Mouse (Mus musculus): ENCODE results near the gene Adam30. TPM values are rescaled to one million over a fixed set of nuclear protein-coding genes. Genes with fewer than 3 reads are reported as not detected.
A peak's percentile ranks its signal among the peaks of the same experiment; 100 is the strongest.

The Adam30 gene
- polyA plus RNA-seq, 1 experiment from 2014 or later = not detected

GRCm38 (mm10) chr3:98157585-98157984, 2.8 kb upstream of the Adam30 start:
- H3K4me1 ChIP-seq (replicated peaks; ENCODE audit: control insufficient read depth, insufficient read depth, low read length) = no peaks in the 10 kb centered on the region
- no peak for DNase-seq (ENCODE audit: low spot score)
- H3K27me3 ChIP-seq (ENCODE audit: control insufficient read depth, insufficient read depth, low read length) = no peaks in the 10 kb centered on the region
- H3K27ac ChIP-seq (ENCODE audit: low read depth, low read length) = no peak overlapping the region
- H3K4me2 ChIP-seq (replicated peaks; ENCODE audit: low read depth, low read length) = no peak overlapping the region
- ATAC-seq (ENCODE audit: low FRiP score) = no peak
- H3K4me3 ChIP-seq (ENCODE audit: low read depth, low read length) = no peak overlapping the region
- H3K36me3 ChIP-seq (ENCODE audit: control insufficient read depth, insufficient read depth, low read length) = no peaks in the 10 kb centered on the region
- no peak overlapping the region for H3K9ac ChIP-seq (ENCODE audit: low read depth, low read length)
- 68% methylated on average over 2 of the region's 2 CpGs for WGBS
- H3K9me3 ChIP-seq (ENCODE audit: control insufficient read depth, low read length) = no peaks in the 10 kb centered on the region

DNA sequence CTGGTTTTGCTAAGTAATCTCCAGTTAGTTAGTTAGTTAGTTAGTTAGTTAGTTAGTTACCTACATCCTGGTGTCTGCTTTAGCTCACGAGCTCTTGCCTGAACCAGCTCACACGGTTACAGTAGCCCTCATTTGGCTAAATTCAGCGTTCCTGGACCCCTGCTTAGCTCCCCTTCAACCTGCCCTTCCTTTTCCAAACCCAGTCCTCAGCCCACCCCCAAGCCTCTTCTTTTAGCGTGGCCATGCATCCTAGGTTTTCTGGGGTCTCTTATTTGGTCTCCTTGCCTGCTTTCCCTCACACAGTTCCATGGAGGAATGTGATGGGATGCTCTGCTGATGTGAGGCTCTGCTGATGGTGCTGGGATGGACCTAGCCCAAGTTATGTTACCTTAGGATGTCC, 1.8 kb upstream of the Adam30 start:
- 75% methylated on average over 4 of the region's 4 CpGs for WGBS
- ATAC-seq (ENCODE audit: low FRiP score) (no peak), DNase-seq (ENCODE audit: low spot score) (no peak)
- H3K4me3 ChIP-seq (ENCODE audit: low read depth, low read length) = no peak overlapping the region
- no peaks in the 10 kb centered on the region for H3K27me3 ChIP-seq (ENCODE audit: control insufficient read depth, insufficient read depth, low read length)
- no peak overlapping the region for H3K27ac ChIP-seq (ENCODE audit: low read depth, low read length)
- H3K9ac ChIP-seq (ENCODE audit: low read depth, low read length) = no peak overlapping the region
- H3K36me3 ChIP-seq (ENCODE audit: control insufficient read depth, insufficient read depth, low read length) = no peaks in the 10 kb centered on the region
- no peak overlapping the region for H3K4me2 ChIP-seq (replicated peaks; ENCODE audit: low read depth, low read length)
- no peaks in the 10 kb centered on the region for H3K4me1 ChIP-seq (replicated peaks; ENCODE audit: control insufficient read depth, insufficient read depth, low read length)
- H3K9me3 ChIP-seq (ENCODE audit: control insufficient read depth, low read length) = no peaks in the 10 kb centered on the region

DNA sequence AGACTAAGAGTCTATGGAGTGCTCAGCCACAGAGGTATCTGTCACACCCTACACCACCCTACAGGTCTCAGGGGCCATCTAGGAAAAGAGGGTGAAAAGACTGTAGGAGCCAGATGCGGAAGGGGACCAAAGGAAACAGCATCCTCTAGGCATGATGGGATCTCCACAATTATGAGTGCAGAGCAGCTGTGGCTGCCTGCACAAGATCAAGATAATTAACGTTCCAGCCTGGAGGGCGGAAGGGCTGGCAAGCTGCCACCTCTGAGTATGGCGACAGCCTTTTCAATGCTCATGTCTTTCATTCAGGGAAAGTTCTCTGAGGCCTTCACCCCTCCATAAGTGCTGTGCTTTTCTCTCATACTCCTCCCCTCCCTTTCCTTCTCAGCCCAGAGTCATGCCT, 1.1 kb upstream of the Adam30 start:
- WGBS = 64% methylated on average over 4 of the region's 4 CpGs
- no peaks in the 10 kb centered on the region for H3K9me3 ChIP-seq (ENCODE audit: control insufficient read depth, low read length)

GRCm38 (mm10) chr3:98178340-98178739, 17.9 kb downstream of the Adam30 start:
- Histone ChIP-seq H3K27me3 (ENCODE audit: control insufficient read depth, insufficient read depth, low read length) (no peaks in the 10 kb centered on the region), H3K27ac (ENCODE audit: low read depth, low read length) (no peak overlapping the region), H3K4me3 (ENCODE audit: low read depth, low read length) (no peak overlapping the region), H3K36me3 (ENCODE audit: control insufficient read depth, insufficient read depth, low read length) (no peaks in the 10 kb centered on the region), H3K9ac (ENCODE audit: low read depth, low read length) (no peak overlapping the region), H3K4me2 (replicated peaks; ENCODE audit: low read depth, low read length) (no peak overlapping the region), H3K9me3 (ENCODE audit: control insufficient read depth, low read length) (no peaks in the 10 kb centered on the region), H3K4me1 (replicated peaks; ENCODE audit: control insufficient read depth, insufficient read depth, low read length) (no peaks in the 10 kb centered on the region)
- ATAC-seq (ENCODE audit: low FRiP score) (no peak), DNase-seq (ENCODE audit: low spot score) (no peak)
- 84% methylated on average over 4 of the region's 4 CpGs for WGBS

More for the DNA sequence above, 1.1 kb upstream of the Adam30 start:
- no peak overlapping the region for H3K4me3 ChIP-seq (ENCODE audit: low read depth, low read length)
- no peaks in the 10 kb centered on the region for H3K36me3 ChIP-seq (ENCODE audit: control insufficient read depth, insufficient read depth, low read length)
- H3K9ac ChIP-seq (ENCODE audit: low read depth, low read length) = no peak overlapping the region
- no peak overlapping the region for H3K27ac ChIP-seq (ENCODE audit: low read depth, low read length)
- no peaks in the 10 kb centered on the region for H3K4me1 ChIP-seq (replicated peaks; ENCODE audit: control insufficient read depth, insufficient read depth, low read length)
- DNase-seq (ENCODE audit: low spot score) (peak; percentile 18), ATAC-seq (ENCODE audit: low FRiP score) (no peak)
- no peak overlapping the region for H3K4me2 ChIP-seq (replicated peaks; ENCODE audit: low read depth, low read length)
- no peaks in the 10 kb centered on the region for H3K27me3 ChIP-seq (ENCODE audit: control insufficient read depth, insufficient read depth, low read length)

DNA sequence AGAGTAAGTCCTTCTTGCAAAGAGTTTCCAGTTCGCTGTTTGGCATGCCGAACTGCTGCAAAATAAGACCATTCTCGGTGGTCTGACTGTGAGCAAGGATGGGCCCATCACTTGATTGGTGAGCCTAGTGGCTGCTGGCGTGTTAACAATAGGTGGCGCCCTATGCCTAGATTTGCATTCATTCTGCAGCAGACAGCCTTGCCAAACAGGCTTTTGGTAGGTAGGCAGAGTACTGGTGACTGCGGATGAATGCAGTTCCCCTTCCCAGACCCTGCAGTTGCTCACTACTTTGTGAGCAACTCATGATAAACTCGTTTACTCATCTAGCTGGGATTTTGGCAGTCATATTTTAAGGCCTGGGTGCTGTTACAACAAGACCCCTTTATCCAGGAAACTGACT, 20.4 kb downstream of the Adam30 start:
- no peaks in the 10 kb centered on the region for H3K9me3 ChIP-seq (ENCODE audit: control insufficient read depth, low read length)
- WGBS = 25% methylated on average over 7 of the region's 7 CpGs
- H3K4me1 ChIP-seq (replicated peaks; ENCODE audit: control insufficient read depth, insufficient read depth, low read length) = no peaks in the 10 kb centered on the region
- ATAC-seq (ENCODE audit: low FRiP score) (no peak), DNase-seq (ENCODE audit: low spot score) (peak; percentile 67)
- H3K27me3 ChIP-seq (ENCODE audit: control insufficient read depth, insufficient read depth, low read length) = no peaks in the 10 kb centered on the region
- H3K27ac ChIP-seq (ENCODE audit: low read depth, low read length) = no peak overlapping the region
- H3K36me3 ChIP-seq (ENCODE audit: control insufficient read depth, insufficient read depth, low read length) = no peaks in the 10 kb centered on the region
- H3K4me2 ChIP-seq (replicated peaks; ENCODE audit: low read depth, low read length) = no peak overlapping the region
- no peak overlapping the region for H3K9ac ChIP-seq (ENCODE audit: low read depth, low read length)
- H3K4me3 ChIP-seq (ENCODE audit: low read depth, low read length) = no peak overlapping the region

DNA sequence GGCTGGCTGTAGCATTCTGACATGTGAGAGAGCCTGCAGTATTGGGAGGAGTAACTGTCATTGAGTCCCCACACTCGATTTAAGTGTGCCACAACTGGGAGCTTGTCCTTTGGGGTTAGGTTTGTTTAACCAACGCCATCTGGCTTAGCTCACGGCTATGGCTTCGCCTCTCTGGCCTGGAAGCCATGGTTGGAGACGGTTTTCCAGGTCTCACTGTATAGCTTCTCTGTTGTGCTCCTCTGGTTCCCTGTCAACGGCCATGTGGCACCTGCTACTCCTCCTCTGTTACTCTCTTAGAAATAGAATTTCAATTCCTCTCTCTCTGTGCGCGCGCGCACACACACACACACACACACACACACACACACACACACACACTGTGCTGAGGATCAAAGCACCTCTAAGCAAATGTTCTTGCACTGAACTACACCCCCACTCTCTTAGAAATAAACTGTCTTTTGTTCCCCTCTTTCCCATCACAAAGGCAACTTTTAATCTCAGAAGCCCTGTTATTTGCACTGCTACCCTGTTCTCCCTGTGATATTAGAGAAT, 24.8 kb downstream of the Adam30 start:
- Histone ChIP-seq H3K4me1 (replicated peaks; ENCODE audit: control insufficient read depth, insufficient read depth, low read length) (no peaks in the 10 kb centered on the region), H3K9ac (ENCODE audit: low read depth, low read length) (no peak overlapping the region), H3K4me2 (replicated peaks; ENCODE audit: low read depth, low read length) (no peak overlapping the region), H3K4me3 (ENCODE audit: low read depth, low read length) (no peak overlapping the region), H3K9me3 (ENCODE audit: control insufficient read depth, low read length) (no peaks in the 10 kb centered on the region), H3K36me3 (ENCODE audit: control insufficient read depth, insufficient read depth, low read length) (no peaks in the 10 kb centered on the region), H3K27ac (ENCODE audit: low read depth, low read length) (no peak overlapping the region), H3K27me3 (ENCODE audit: control insufficient read depth, insufficient read depth, low read length) (no peaks in the 10 kb centered on the region)
- ATAC-seq (ENCODE audit: low FRiP score) (no peak), DNase-seq (ENCODE audit: low spot score) (peak; percentile 13)
- 54% methylated on average over 10 of the region's 10 CpGs for WGBS

- H3K27ac ChIP-seq (ENCODE audit: low read depth, low read length) = no peak overlapping the region
- H3K27me3 ChIP-seq (ENCODE audit: control insufficient read depth, insufficient read depth, low read length) = no peaks in the 10 kb centered on the region
- ATAC-seq (ENCODE audit: low FRiP score) = no peak
- H3K36me3 ChIP-seq (ENCODE audit: control insufficient read depth, insufficient read depth, low read length) = no peaks in the 10 kb centered on the region
- WGBS = 92% methylated on average over 3 of the region's 3 CpGs
- H3K9ac ChIP-seq (ENCODE audit: low read depth, low read length) = no peak overlapping the region
- H3K4me1 ChIP-seq (replicated peaks; ENCODE audit: control insufficient read depth, insufficient read depth, low read length) = no peaks in the 10 kb centered on the region
- no peaks in the 10 kb centered on the region for H3K9me3 ChIP-seq (ENCODE audit: control insufficient read depth, low read length)
- no peak overlapping the region for H3K4me3 ChIP-seq (ENCODE audit: low read depth, low read length)
- no peak for DNase-seq (ENCODE audit: low spot score)
- no peak overlapping the region for H3K4me2 ChIP-seq (replicated peaks; ENCODE audit: low read depth, low read length)
Measured at GRCm38 (mm10) chr3:98187777-98188176, 27.3 kb downstream of the Adam30 start.

DNA sequence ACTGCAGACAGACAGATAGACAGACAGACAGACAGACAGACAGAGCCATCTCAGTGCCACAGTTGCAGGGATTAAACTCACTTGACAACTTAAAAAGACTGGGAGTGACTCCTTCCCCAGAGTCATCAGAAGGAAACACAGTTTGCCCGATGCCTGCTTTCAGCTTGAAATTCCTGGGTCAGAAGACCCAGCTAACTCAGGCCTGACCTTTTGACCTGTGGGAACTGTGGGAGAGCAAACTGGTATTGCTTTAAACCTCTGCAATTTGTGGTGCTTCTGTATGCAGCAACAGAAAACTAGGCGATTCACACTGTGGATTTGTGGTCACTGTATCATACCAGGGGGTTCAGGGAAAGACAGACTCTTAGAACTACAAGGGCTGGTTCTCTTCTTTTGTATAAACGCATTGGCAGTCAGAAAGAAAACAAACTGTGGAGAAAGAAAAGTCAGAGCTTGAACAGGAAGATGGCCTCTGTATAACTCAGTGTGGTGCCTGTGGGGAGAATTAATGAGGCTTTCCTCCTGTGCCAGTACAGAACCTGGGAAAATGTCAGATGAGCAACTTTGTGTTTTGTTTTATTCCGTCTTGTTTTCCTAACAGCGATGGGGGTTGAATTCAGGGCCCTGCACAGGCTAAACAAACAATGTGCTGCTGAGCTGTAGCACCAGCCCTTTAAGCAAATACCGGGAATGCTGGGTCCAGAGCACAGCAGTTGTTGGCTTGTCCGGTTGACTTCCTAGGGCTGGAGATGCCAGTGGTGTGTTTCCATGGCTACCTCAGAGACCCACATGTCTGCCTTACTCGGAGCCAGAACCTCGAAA, 37.5 kb downstream of the Adam30 start:
- WGBS = 9% methylated on average over 9 of the region's 9 CpGs
- DNase-seq (ENCODE audit: low spot score) = peak; percentile 40
- Histone ChIP-seq H3K9me3 (ENCODE audit: control insufficient read depth, low read length) (no peaks in the 10 kb centered on the region), H3K4me3 (ENCODE audit: low read depth, low read length) (no peak overlapping the region), H3K36me3 (ENCODE audit: control insufficient read depth, insufficient read depth, low read length) (no peaks in the 10 kb centered on the region), H3K4me2 (replicated peaks; ENCODE audit: low read depth, low read length) (no peak overlapping the region), H3K4me1 (replicated peaks; ENCODE audit: control insufficient read depth, insufficient read depth, low read length) (no peaks in the 10 kb centered on the region), H3K27ac (ENCODE audit: low read depth, low read length) (peak overlapping the region; percentile 8; the same call in 1 of the 2 replicates), H3K27me3 (ENCODE audit: control insufficient read depth, insufficient read depth, low read length) (no peaks in the 10 kb centered on the region), H3K9ac (ENCODE audit: low read depth, low read length) (no peak overlapping the region)
- ATAC-seq (ENCODE audit: low FRiP score) = peak; percentile 49; the same call in 1 of the 2 replicates

GRCm38 (mm10) chr3:98199747-98200146, 39.3 kb downstream of the Adam30 start:
- H3K4me3 ChIP-seq (ENCODE audit: low read depth, low read length) = no peak overlapping the region
- no peaks in the 10 kb centered on the region for H3K4me1 ChIP-seq (replicated peaks; ENCODE audit: control insufficient read depth, insufficient read depth, low read length)
- DNase-seq (ENCODE audit: low spot score) (no peak), ATAC-seq (ENCODE audit: low FRiP score) (no peak)
- 76% methylated on average over 5 of the region's 5 CpGs for WGBS
- H3K9ac ChIP-seq (ENCODE audit: low read depth, low read length) = no peak overlapping the region
- H3K27me3 ChIP-seq (ENCODE audit: control insufficient read depth, insufficient read depth, low read length) = no peaks in the 10 kb centered on the region
- H3K4me2 ChIP-seq (replicated peaks; ENCODE audit: low read depth, low read length) = no peak overlapping the region
- no peak overlapping the region for H3K27ac ChIP-seq (ENCODE audit: low read depth, low read length)
- H3K9me3 ChIP-seq (ENCODE audit: control insufficient read depth, low read length) = no peaks in the 10 kb centered on the region
- no peaks in the 10 kb centered on the region for H3K36me3 ChIP-seq (ENCODE audit: control insufficient read depth, insufficient read depth, low read length)

Measured in hindbrain, embryonic 11.5 days (tissue).